Mouse (Mus musculus) liver, postnatal 0 days (tissue): ENCODE measurements around the gene Siglec1. TPM values are rescaled to one million over a fixed set of nuclear protein-coding genes. Genes with fewer than 3 reads are reported as not detected.

Experiments used
- ATAC-seq: fragments of 200-750 bp; cut with Nextera tagmentation; 2 replicates; pipeline ENCODE4 v1.8.0; 2017; ENCODE audit warnings: mild to moderate bottlenecking, moderate library complexity
- DNase-seq: peaks from one replicate; pipeline ENCODE4 v3.0.0-alpha.2; 2016
- H3K27ac ChIP-seq: fragments of 300-500 bp; sonication (generic); 2 replicates; pipeline ENCODE4 v1.5.1; 2014; ENCODE audit warnings: antibody characterized with exemption, moderate library complexity, mild to moderate bottlenecking, low read depth
- H3K27me3 ChIP-seq: fragments of 300-500 bp; sonication (generic); 2 replicates; pipeline ENCODE4 v1.6.1; 2014; ENCODE audit warnings: low read length, control low read depth, mixed read lengths; ENCODE audit not compliant: insufficient read depth
- H3K36me3 ChIP-seq: fragments of 300-500 bp; sonication (generic); replicated peaks from 2 replicates; pipeline ENCODE4 v1.6.1; 2014; ENCODE audit warnings: mild to moderate bottlenecking, control low read depth, low read length, moderate library complexity, mixed read lengths; ENCODE audit not compliant: insufficient read depth
- H3K4me1 ChIP-seq: fragments of 300-500 bp; sonication (generic); 2 replicates; pipeline ENCODE4 v1.6.1; 2014; ENCODE audit warnings: antibody characterized with exemption, mild to moderate bottlenecking, control low read depth; ENCODE audit not compliant: insufficient read depth
- H3K4me2 ChIP-seq: fragments of 300-500 bp; sonication (generic); 2 replicates; pipeline ENCODE4 v1.6.1; 2014; ENCODE audit warnings: low read depth, mild to moderate bottlenecking, low read length, moderate library complexity, mixed read lengths
- H3K4me3 ChIP-seq: fragments of 300-500 bp; sonication (generic); 2 replicates; pipeline ENCODE4 v1.5.1; 2014; ENCODE audit warnings: low read depth, low read length
- H3K9ac ChIP-seq: fragments of 300-500 bp; sonication (generic); replicated peaks from 2 replicates; pipeline ENCODE4 v1.6.1; 2014; ENCODE audit warnings: mild to moderate bottlenecking, moderate library complexity
- H3K9me3 ChIP-seq: fragments of 300-500 bp; sonication (generic); 2 replicates; pipeline ENCODE4 v1.6.1; 2016; ENCODE audit warnings: mild to moderate bottlenecking, control low read depth, low read length, mixed read lengths
- CTCF ChIP-seq: sonication (generic); IDR thresholded peaks from 2 replicates; pipeline ENCODE4 v1.5.1; 2016; ENCODE audit warnings: antibody characterized with exemption, low read depth
- EP300 ChIP-seq: IDR thresholded peaks from 2 replicates; pipeline ENCODE4 v1.6.1; 2016; ENCODE audit warnings: antibody characterized with exemption, low read depth, mild to moderate bottlenecking
- WGBS: fragments of 180-500 bp; shearing (Covaris S2); extraction: QIAGEN DNeasy Blood & Tissue Kit; methylation state at CpG from one replicate; pipeline ENCODE4 v1.1.7; 2014; ENCODE audit not compliant: insufficient replicate concordance; 5-methylcytosine and 5-hydroxymethylcytosine counted together
- polyA plus RNA-seq: library from polyadenylated mRNA; unstranded; fragments of >200 nt; fragmentation: Nextera tagmentation; extraction: Ambion mirVana; gene quantifications from 2 replicates; pipeline ENCODE4 v1.2.1, GENCODE M21; 2015

Siglec1 gene
- polyA plus RNA-seq, 1 experiment from 2014 or later = 2.0 TPM

GRCm38 (mm10) chr2:131104021-131104420 is 17.5 kb upstream of the Siglec1 start:
- Histone ChIP-seq H3K4me2 (no peak overlapping the region), H3K27me3 (no peaks in the 10 kb centered on the region), H3K9me3 (no peaks in the 10 kb centered on the region), H3K36me3 (no peaks in the 10 kb centered on the region), H3K4me1 (no peaks in the 10 kb centered on the region), H3K9ac (no peak overlapping the region), H3K4me3 (no peak overlapping the region), H3K27ac (no peak overlapping the region)
- WGBS = 84% methylated on average over 4 of the region's 4 CpGs
- DNase-seq = no peak
- no peak for ATAC-seq
- no peak for TF ChIP-seq CTCF
- TF ChIP-seq EP300 = no peak

GRCm38 (mm10) chr2:131101530-131101929 is 15.0 kb upstream of the Siglec1 start:
- TF ChIP-seq EP300 (no peak), CTCF (no peak)
- Histone ChIP-seq H3K9me3 (no peaks in the 10 kb centered on the region), H3K27ac (no peak overlapping the region), H3K9ac (no peak overlapping the region), H3K4me3 (no peak overlapping the region), H3K4me1 (peaks cover 2% of the 10 kb centered on the region), H3K4me2 (no peak overlapping the region), H3K36me3 (no peaks in the 10 kb centered on the region), H3K27me3 (no peaks in the 10 kb centered on the region)
- 61% methylated on average over 3 of the region's 3 CpGs for WGBS
- no peak for ATAC-seq
- no peak for DNase-seq

- no peaks in the 10 kb centered on the region for H3K36me3 ChIP-seq
- ATAC-seq (no peak), DNase-seq (no peak)
- H3K4me3 ChIP-seq = no peak overlapping the region
- H3K9ac ChIP-seq = no peak overlapping the region
- H3K4me1 ChIP-seq = peaks cover 16% of the 10 kb centered on the region
- H3K27ac ChIP-seq = no peak overlapping the region
- no peaks in the 10 kb centered on the region for H3K27me3 ChIP-seq
- no peak for TF ChIP-seq CTCF
- TF ChIP-seq EP300 = no peak
- no peak overlapping the region for H3K4me2 ChIP-seq
- WGBS = 69% methylated on average over 4 of the region's 4 CpGs
- no peaks in the 10 kb centered on the region for H3K9me3 ChIP-seq
These were observed 10.5 kb upstream of the Siglec1 start for GRCm38 (mm10) chr2:131097087-131097486.

GRCm38 (mm10) chr2:131096101-131096795 is 9.7 kb upstream of the Siglec1 start:
- Histone ChIP-seq H3K36me3 (no peaks in the 10 kb centered on the region), H3K4me2 (peak overlapping the region; percentile 59), H3K9ac (peak overlapping the region; percentile 44; the same call in 1 of the 2 replicates), H3K27me3 (no peaks in the 10 kb centered on the region), H3K9me3 (no peaks in the 10 kb centered on the region), H3K4me1 (peaks cover 16% of the 10 kb centered on the region), H3K27ac (peak overlapping the region; percentile 91), H3K4me3 (0 out of 2 replicates have a peak overlapping the region, but pooled peaks have one; percentile 2)
- DNase-seq (peak; percentile 64), ATAC-seq (peak; percentile 91)
- TF ChIP-seq CTCF (no peak), EP300 (peak; percentile 65; the same call in 1 of the 2 replicates)
- WGBS = 16% methylated on average over 9 of the region's 9 CpGs

GRCm38 (mm10) chr2:131094823-131095222 is 8.3 kb upstream of the Siglec1 start:
- ATAC-seq = peak; percentile 40; the same call in 1 of the 2 replicates

GRCm38 (mm10) chr2:131093577-131093976 is 7.0 kb upstream of the Siglec1 start:
- Histone ChIP-seq H3K9ac (no peak overlapping the region), H3K4me1 (peaks cover 26% of the 10 kb centered on the region), H3K4me2 (no peak overlapping the region), H3K9me3 (no peaks in the 10 kb centered on the region), H3K27ac (no peak overlapping the region), H3K4me3 (no peak overlapping the region), H3K36me3 (no peaks in the 10 kb centered on the region), H3K27me3 (no peaks in the 10 kb centered on the region)
- DNase-seq (no peak), ATAC-seq (no peak)
- TF ChIP-seq CTCF = no peak
- TF ChIP-seq EP300 = no peak
- 83% methylated on average over 5 of the region's 5 CpGs for WGBS

More at GRCm38 (mm10) chr2:131094823-131095222, 8.3 kb upstream of the Siglec1 start:
- Histone ChIP-seq H3K9me3 (no peaks in the 10 kb centered on the region), H3K4me2 (no peak overlapping the region), H3K4me3 (no peak overlapping the region), H3K27me3 (no peaks in the 10 kb centered on the region), H3K4me1 (peaks cover 21% of the 10 kb centered on the region), H3K9ac (no peak overlapping the region), H3K27ac (no peak overlapping the region), H3K36me3 (no peaks in the 10 kb centered on the region)
- TF ChIP-seq CTCF = peak; percentile 97
- no peak for TF ChIP-seq EP300
- 0% methylated on average over 1 of the region's 1 CpGs for whole genome bisulfite sequencing
- DNase-seq = peak; percentile 86
